ENCODE assay signal across 12 mouse cellular contexts in genomic region chr3:53486996-53487576, GRCm38 (mm10). TPM values are rescaled to one million over a fixed set of nuclear protein-coding genes. Genes with fewer than 3 reads are reported as not detected.
DNase-seq lines count a peak whose midpoint lies in the region; ATAC-seq and TF ChIP-seq lines count a peak whose summit lies in the region.
"Had no signal": no experiment of that assay in that cellular context is flagged by ENCODE, and none has a peak within 500 bp of the region (broad histone marks: within the 10 kb centered on the region; RNA-seq: fewer than 3 reads in every experiment).

No protein-coding gene starts in this region.

- DNase-seq in embryonic facial prominence, embryonic 14.5 days (ENCODE audit: low spot score): no peak
- DNase-seq in embryonic facial prominence, embryonic 10.5 days (ENCODE audit: low spot score): no peak
- DNase-seq in kidney, postnatal 0 days (ENCODE audit: low spot score): peak; percentile 28
- DNase-seq in kidney, adult 11 months: no peak
- DNase-seq in thymus, postnatal 4 days: peak; percentile 12
- DNase-seq in thymus, adult 18-20 months: no peak
- no peak for DNase-seq in left cerebral cortex, postnatal 25 days (ENCODE audit: low spot score in 2 of 2)
- DNase-seq in adrenal gland, postnatal 10 days: no peak
- DNase-seq: adrenal gland, postnatal 36 days; gastrocnemius, postnatal 36 days had no signal

- no peak overlapping the region for H3K4me3 ChIP-seq in embryonic facial prominence, embryonic 14.5 days (ENCODE audit: low read depth, low read length)
- H3K4me3 ChIP-seq in embryonic facial prominence, embryonic 10.5 days: no peak overlapping the region
- no peak overlapping the region for H3K4me3 ChIP-seq in kidney, postnatal 0 days (replicated peaks; ENCODE audit: low read depth, low read length)
- H3K4me3 ChIP-seq: stomach, embryonic 15.5 days had no signal

- no peak for TF ChIP-seq CTCF in kidney, postnatal 0 days (IDR thresholded peaks at IDR 0.05; ENCODE audit: low read depth)

- no peak overlapping the region for H3K4me2 ChIP-seq in embryonic facial prominence, embryonic 14.5 days (ENCODE audit: low read depth, low read length)
- H3K4me2 ChIP-seq in kidney, postnatal 0 days (ENCODE audit: low read length): no peak overlapping the region
- H3K4me2 ChIP-seq: stomach, embryonic 15.5 days had no signal

- WGBS in embryonic facial prominence, embryonic 14.5 days: 64% methylated on average over 9 of the region's 9 CpGs
- WGBS in embryonic facial prominence, embryonic 10.5 days: 65% methylated on average over 9 of the region's 9 CpGs
- 66% methylated on average over 9 of the region's 9 CpGs for WGBS in kidney, postnatal 0 days

- H3K27me3 ChIP-seq in embryonic facial prominence, embryonic 14.5 days (replicated peaks; ENCODE audit: control insufficient read depth, insufficient read depth, low read length): no peaks in the 10 kb centered on the region
- no peaks in the 10 kb centered on the region for H3K27me3 ChIP-seq in embryonic facial prominence, embryonic 10.5 days (replicated peaks; ENCODE audit: low read depth, poor library complexity, severe bottlenecking)
- no peaks in the 10 kb centered on the region for H3K27me3 ChIP-seq in kidney, postnatal 0 days (ENCODE audit: insufficient read depth, low read length)
- H3K27me3 ChIP-seq: stomach, embryonic 15.5 days had no signal

- H3K36me3 ChIP-seq in embryonic facial prominence, embryonic 14.5 days (ENCODE audit: control insufficient read depth, insufficient read depth, low read length): peaks cover 10% of the 10 kb centered on the region
- H3K36me3 ChIP-seq in embryonic facial prominence, embryonic 10.5 days (replicated peaks): peaks cover 11% of the 10 kb centered on the region
- peaks cover 1% of the 10 kb centered on the region; the same call in 1 of the 2 replicates for H3K36me3 ChIP-seq in kidney, postnatal 0 days (ENCODE audit: insufficient read depth, low read length)

- H3K27ac ChIP-seq in embryonic facial prominence, embryonic 14.5 days (replicated peaks; ENCODE audit: low read depth, low read length): no peak overlapping the region
- no peak overlapping the region; the same call in 1 of the 2 replicates for H3K27ac ChIP-seq in embryonic facial prominence, embryonic 10.5 days (replicated peaks)
- no peak overlapping the region for H3K27ac ChIP-seq in kidney, postnatal 0 days
- H3K27ac ChIP-seq: stomach, embryonic 15.5 days had no signal

- H3K4me1 ChIP-seq in embryonic facial prominence, embryonic 14.5 days (ENCODE audit: control insufficient read depth, insufficient read depth, low read length): 0 out of 2 replicates have a peak, but pooled peaks cover 6% of the 10 kb centered on the region
- H3K4me1 ChIP-seq in embryonic facial prominence, embryonic 10.5 days: peaks cover 17% of the 10 kb centered on the region
- H3K4me1 ChIP-seq in kidney, postnatal 0 days (replicated peaks; ENCODE audit: insufficient read depth, low read length): peaks cover 5% of the 10 kb centered on the region; the same call in 1 of the 2 replicates
- H3K4me1 ChIP-seq: stomach, embryonic 15.5 days had no signal

- no peaks in the 10 kb centered on the region for H3K9me3 ChIP-seq in embryonic facial prominence, embryonic 14.5 days (ENCODE audit: control insufficient read depth, low read length)
- no peaks in the 10 kb centered on the region for H3K9me3 ChIP-seq in embryonic facial prominence, embryonic 10.5 days
- no peaks in the 10 kb centered on the region for H3K9me3 ChIP-seq in kidney, postnatal 0 days (replicated peaks; ENCODE audit: low read length)
- H3K9me3 ChIP-seq: stomach, embryonic 15.5 days had no signal

- no peak overlapping the region for H3K9ac ChIP-seq in embryonic facial prominence, embryonic 14.5 days (ENCODE audit: low read depth, low read length)
- no peak overlapping the region for H3K9ac ChIP-seq in kidney, postnatal 0 days (ENCODE audit: low read depth, low read length)
- H3K9ac ChIP-seq: stomach, embryonic 15.5 days had no signal

- ATAC-seq in embryonic facial prominence, embryonic 14.5 days (ENCODE audit: low read depth): 0 out of 2 replicates have a peak, but pooled peaks have one; percentile 19
- ATAC-seq in kidney, postnatal 0 days (replicated peaks; ENCODE audit: low FRiP score, low read depth): no peak
- ATAC-seq: hindbrain, embryonic 16.5 days had no signal

- intact Hi-C loops in left cerebral cortex, postnatal 25 days (cut with DNase I): no loop called here

RNA-seq across cellular contexts. Expression of gene Stoml3, which starts 1.4 kb away (rescaled TPM):
- 0.18 and 1.4 TPM in 2 replicates for polyA plus RNA-seq in embryonic facial prominence, embryonic 14.5 days (2014; fragmentation: Nextera tagmentation; extraction: Ambion mirVana)
- 0.08 TPM in 1 of 2 replicates, not detected in the other for polyA plus RNA-seq in embryonic facial prominence, embryonic 10.5 days (2016; fragmentation: Nextera tagmentation; extraction: Ambion mirVana)
- polyA plus RNA-seq in kidney, postnatal 0 days (2015; fragmentation: Nextera tagmentation; extraction: Ambion mirVana): 0.10 TPM in 1 of 2 replicates, not detected in the other
- under 1 TPM in 1 of 2 experiments, not detected in 1; 0.32 TPM for total RNA-seq in left cerebral cortex, postnatal 25 days (2021)
- not detected for total RNA-seq in adrenal gland, postnatal 10 days (2021)
- total RNA-seq: adrenal gland, postnatal 36 days; gastrocnemius, postnatal 36 days had no signal
- polyA plus RNA-seq: hindbrain, embryonic 16.5 days had no signal

RNA-seq across cellular contexts. Expression of gene Proser1, which starts 23.6 kb away (rescaled TPM):
- polyA plus RNA-seq in embryonic facial prominence, embryonic 14.5 days (2014; fragmentation: Nextera tagmentation; extraction: Ambion mirVana): 10.5 and 12.9 TPM in 2 replicates
- 23.5 and 24.7 TPM in 2 replicates for polyA plus RNA-seq in embryonic facial prominence, embryonic 10.5 days (2016; fragmentation: Nextera tagmentation; extraction: Ambion mirVana)
- 14.8 and 15.8 TPM in 2 replicates for polyA plus RNA-seq in kidney, postnatal 0 days (2015; fragmentation: Nextera tagmentation; extraction: Ambion mirVana)
- total RNA-seq in left cerebral cortex, postnatal 25 days (2021): 10 to 100 TPM; 19.1 to 23.7 TPM
- total RNA-seq in adrenal gland, postnatal 10 days (2021): 10 to 100 TPM; 17.2 to 26.9 TPM

RNA-seq across cellular contexts. Expression of gene Nhlrc3, which starts 24.0 kb away (rescaled TPM):
- 10.2 and 10.6 TPM in 2 replicates for polyA plus RNA-seq in embryonic facial prominence, embryonic 14.5 days (2014; fragmentation: Nextera tagmentation; extraction: Ambion mirVana)
- 10.6 and 11.0 TPM in 2 replicates for polyA plus RNA-seq in embryonic facial prominence, embryonic 10.5 days (2016; fragmentation: Nextera tagmentation; extraction: Ambion mirVana)
- 8.3 and 10.4 TPM in 2 replicates for polyA plus RNA-seq in kidney, postnatal 0 days (2015; fragmentation: Nextera tagmentation; extraction: Ambion mirVana)
- 1 to 10 TPM; 9.5 to 9.8 TPM for total RNA-seq in left cerebral cortex, postnatal 25 days (2021)
- 10 to 100 TPM; 11.0 to 12.4 TPM for total RNA-seq in adrenal gland, postnatal 10 days (2021)

Comparison
In these comparisons a context has a peak if more than half of its experiments do, and no peak if none do; other contexts are left out.
1. DNase-seq: peak in kidney, postnatal 0 days (single experiment) and thymus, postnatal 4 days (single experiment); none in embryonic facial prominence, embryonic 14.5 days (single experiment), embryonic facial prominence, embryonic 10.5 days (single experiment), kidney, adult 11 months (single experiment), thymus, adult 18-20 months (0 of 2), left cerebral cortex, postnatal 25 days (0 of 2) and adrenal gland, postnatal 10 days (single experiment).